Mouse (Mus musculus) embryonic fibroblast, embryonic 13.5 days (primary cell): ENCODE data around the gene Arx.

Source experiments
- CTCF ChIP-seq: IDR thresholded peaks from 2 replicates; pipeline ENCODE4 v1.5.1; 2011; ENCODE audit warnings: mild to moderate bottlenecking, control low read depth, low read length, moderate library complexity, borderline replicate concordance; ENCODE audit not compliant: insufficient read depth
- POLR2A ChIP-seq: IDR thresholded peaks from 2 replicates; pipeline ENCODE4 v1.6.1; 2011; ENCODE audit warnings: low read depth, mild to moderate bottlenecking, control low read depth, low read length, moderate library complexity

- TF ChIP-seq CTCF: no peak
- TF ChIP-seq POLR2A: no peak
Measured at GRCm38 (mm10) chrX:93299046-93299626, 12.9 kb downstream of the Arx start.
